Mouse (Mus musculus) heart, adult 8-10 months (tissue): ENCODE results near the gene Eps8l2. TPM values are rescaled to one million over a fixed set of nuclear protein-coding genes. Genes with fewer than 3 reads are reported as not detected.

Experiments
- DNase-seq: peaks from one replicate; pipeline ENCODE4 v3.0.0; 2022; ENCODE audit warnings: low spot score
- total RNA-seq, 4 experiments: library from RNA; stranded (reverse); gene quantifications; 2 replicates each; pipeline ENCODE4 v1.2.4; 2022

Eps8l2 gene
- total RNA-seq, 4 experiments from 2014 or later = 3.7 to 5.0 (median 3.9) TPM

- DNase-seq = no peak
Observed at GRCm38 (mm10) chr7:141328373-141328990, 10.2 kb upstream of the Eps8l2 start.

GRCm38 (mm10) chr7:141330706-141331105, 8.0 kb upstream of the Eps8l2 start:
- no peak for DNase-seq

GRCm38 (mm10) chr7:141331990-141332389, 6.7 kb upstream of the Eps8l2 start:
- DNase-seq = no peak

GRCm38 (mm10) chr7:141335044-141335579, 3.6 kb upstream of the Eps8l2 start:
- no peak for DNase-seq

GRCm38 (mm10) chr7:141335682-141336081, 3.0 kb upstream of the Eps8l2 start:
- no peak for DNase-seq

GRCm38 (mm10) chr7:141336296-141336695, 2.4 kb upstream of the Eps8l2 start:
- DNase-seq = no peak

- no peak for DNase-seq
Observed at GRCm38 (mm10) chr7:141337716-141338416, 814 bp upstream of the Eps8l2 start.

- DNase-seq = no peak
Observed at GRCm38 (mm10) chr7:141339215-141339920, 688 bp downstream of the Eps8l2 start.

- no peak for DNase-seq
Observed at GRCm38 (mm10) chr7:141340023-141340422, 1.3 kb downstream of the Eps8l2 start.

GRCm38 (mm10) chr7:141340476-141340875, 1.8 kb downstream of the Eps8l2 start:
- DNase-seq = no peak

- DNase-seq = no peak
Observed at GRCm38 (mm10) chr7:141341689-141342226, 3.1 kb downstream of the Eps8l2 start.

GRCm38 (mm10) chr7:141343230-141343629, 4.5 kb downstream of the Eps8l2 start:
- no peak for DNase-seq

GRCm38 (mm10) chr7:141343696-141344095, 5.0 kb downstream of the Eps8l2 start:
- DNase-seq = no peak

GRCm38 (mm10) chr7:141344787-141345186, 6.1 kb downstream of the Eps8l2 start:
- DNase-seq = no peak

GRCm38 (mm10) chr7:141351061-141351460, 12.4 kb downstream of the Eps8l2 start:
- DNase-seq = no peak

GRCm38 (mm10) chr7:141355051-141355450, 16.4 kb downstream of the Eps8l2 start:
- DNase-seq = no peak

- DNase-seq = no peak
Observed at GRCm38 (mm10) chr7:141355626-141356326, 17.1 kb downstream of the Eps8l2 start.

GRCm38 (mm10) chr7:141356971-141357370, 18.3 kb downstream of the Eps8l2 start:
- DNase-seq = no peak

- DNase-seq = no peak
Observed at GRCm38 (mm10) chr7:141361510-141361909, 22.8 kb downstream of the Eps8l2 start.

- DNase-seq = peak; percentile 62
Observed at GRCm38 (mm10) chr7:141363106-141363751, 24.5 kb downstream of the Eps8l2 start.

- DNase-seq = no peak
Observed at GRCm38 (mm10) chr7:141363752-141364125, 25.1 kb downstream of the Eps8l2 start.
